14 mouse cellular contexts compared by ENCODE assay signal in the genomic region with DNA sequence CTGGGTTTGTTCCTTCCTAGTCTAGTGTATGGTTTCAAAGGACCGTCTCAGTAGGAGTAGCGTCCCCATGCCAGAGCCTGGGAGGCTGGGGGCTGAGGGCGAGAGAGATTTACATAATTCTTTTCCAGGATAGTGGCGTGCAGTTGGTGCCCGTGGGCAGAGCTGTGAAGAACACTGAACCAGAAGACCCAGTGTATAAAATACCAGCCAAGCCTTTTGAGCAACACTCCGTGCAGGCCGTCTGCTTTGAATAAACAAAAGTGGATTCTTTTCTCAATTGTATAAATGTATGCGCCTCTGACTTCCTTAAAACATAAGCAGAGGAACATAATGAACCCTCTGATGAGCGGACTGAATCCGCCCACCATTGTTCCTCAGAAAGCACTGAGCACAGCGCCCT. TPM values are rescaled to one million over a fixed set of nuclear protein-coding genes. Genes with fewer than 3 reads are reported as not detected.
DNase-seq lines count a peak whose midpoint lies in the region; ATAC-seq and TF ChIP-seq lines count a peak whose summit lies in the region.
"Had no signal": no experiment of that assay in that cellular context is flagged by ENCODE, and none has a peak within 500 bp of the region (broad histone marks: within the 10 kb centered on the region; RNA-seq: fewer than 3 reads in every experiment).

No protein-coding gene starts in this region.

- peak; percentile 48 for TF ChIP-seq CTCF in lung, postnatal 0 days (IDR thresholded peaks at IDR 0.05)
- peak; percentile 36; the same call in 1 of the 2 replicates for TF ChIP-seq CTCF in stomach, postnatal 0 days (IDR thresholded peaks at IDR 0.05; ENCODE audit: low read depth)

- 17% methylated on average over 11 of the region's 11 CpGs for WGBS in forebrain, embryonic 13.5 days
- WGBS in forebrain, embryonic 11.5 days = 29% methylated on average over 11 of the region's 11 CpGs
- WGBS in midbrain, embryonic 10.5 days = 41% methylated on average over 11 of the region's 11 CpGs
- WGBS in midbrain, embryonic 15.5 days = 24% methylated on average over 11 of the region's 11 CpGs
- WGBS in lung, postnatal 0 days = 36% methylated on average over 11 of the region's 11 CpGs
- 28% methylated on average over 11 of the region's 11 CpGs for WGBS in stomach, postnatal 0 days

- no peaks in the 10 kb centered on the region for H3K9me3 ChIP-seq in forebrain, embryonic 13.5 days (replicated peaks)
- no peaks in the 10 kb centered on the region for H3K9me3 ChIP-seq in forebrain, embryonic 11.5 days (ENCODE audit: control insufficient read depth, low read length)
- no peaks in the 10 kb centered on the region for H3K9me3 ChIP-seq in midbrain, embryonic 10.5 days (replicated peaks)
- H3K9me3 ChIP-seq in midbrain, embryonic 15.5 days = no peaks in the 10 kb centered on the region
- H3K9me3 ChIP-seq in lung, postnatal 0 days (ENCODE audit: low read length) = no peaks in the 10 kb centered on the region
- H3K9me3 ChIP-seq in stomach, postnatal 0 days (ENCODE audit: control insufficient read depth, low read length) = no peaks in the 10 kb centered on the region
- H3K9me3 ChIP-seq: embryonic facial prominence, embryonic 12.5 days; hindbrain, embryonic 15.5 days had no signal

- no peaks in the 10 kb centered on the region for H3K27me3 ChIP-seq in forebrain, embryonic 13.5 days
- no peaks in the 10 kb centered on the region for H3K27me3 ChIP-seq in forebrain, embryonic 11.5 days (ENCODE audit: control insufficient read depth, insufficient read depth, low read length)
- no peaks in the 10 kb centered on the region for H3K27me3 ChIP-seq in midbrain, embryonic 10.5 days (ENCODE audit: low read depth, poor library complexity, severe bottlenecking)
- H3K27me3 ChIP-seq in midbrain, embryonic 15.5 days (replicated peaks) = no peaks in the 10 kb centered on the region
- H3K27me3 ChIP-seq in lung, postnatal 0 days (replicated peaks; ENCODE audit: insufficient read depth, low read length) = no peaks in the 10 kb centered on the region
- H3K27me3 ChIP-seq in stomach, postnatal 0 days (ENCODE audit: control insufficient read depth, insufficient read depth, low read length) = no peaks in the 10 kb centered on the region
- H3K27me3 ChIP-seq: embryonic facial prominence, embryonic 12.5 days; hindbrain, embryonic 15.5 days had no signal

- DNase-seq in forebrain, embryonic 11.5 days (ENCODE audit: low spot score) = no peak
- no peak for DNase-seq in midbrain, embryonic 10.5 days (ENCODE audit: low spot score)
- peak; percentile 65 for DNase-seq in lung, postnatal 0 days (ENCODE audit: low spot score)
- DNase-seq in stomach, postnatal 0 days (ENCODE audit: low spot score) = no peak
- DNase-seq in adrenal gland, postnatal 25 days = no peak
- DNase-seq in adrenal gland, adult 2 months = no peak
- DNase-seq: cerebellum, adult 18-20 months; heart, adult 11 months; liver, postnatal 0 days had no signal

- no peak overlapping the region for H3K9ac ChIP-seq in forebrain, embryonic 13.5 days
- no peak overlapping the region for H3K9ac ChIP-seq in forebrain, embryonic 11.5 days (ENCODE audit: low read length)
- H3K9ac ChIP-seq in midbrain, embryonic 15.5 days = no peak overlapping the region
- H3K9ac ChIP-seq in lung, postnatal 0 days (replicated peaks; ENCODE audit: low read depth) = no peak overlapping the region
- no peak overlapping the region for H3K9ac ChIP-seq in stomach, postnatal 0 days (ENCODE audit: low read length)
- H3K9ac ChIP-seq: embryonic facial prominence, embryonic 12.5 days; hindbrain, embryonic 15.5 days; liver, postnatal 0 days had no signal

- H3K27ac ChIP-seq in forebrain, embryonic 13.5 days = no peak overlapping the region
- no peak overlapping the region for H3K27ac ChIP-seq in forebrain, embryonic 11.5 days (ENCODE audit: low read depth, low read length)
- peak overlapping the region; percentile 64 for H3K27ac ChIP-seq in midbrain, embryonic 10.5 days (replicated peaks)
- H3K27ac ChIP-seq in midbrain, embryonic 15.5 days = no peak overlapping the region
- no peak overlapping the region for H3K27ac ChIP-seq in lung, postnatal 0 days (ENCODE audit: low read length)
- H3K27ac ChIP-seq in stomach, postnatal 0 days (replicated peaks) = no peak overlapping the region
- H3K27ac ChIP-seq: embryonic facial prominence, embryonic 12.5 days; hindbrain, embryonic 15.5 days had no signal

- H3K4me1 ChIP-seq in forebrain, embryonic 13.5 days = peaks cover 12% of the 10 kb centered on the region
- H3K4me1 ChIP-seq in forebrain, embryonic 11.5 days (replicated peaks; ENCODE audit: control insufficient read depth, insufficient read depth, low read length) = peaks cover 7% of the 10 kb centered on the region; the same call in 1 of the 2 replicates
- peaks cover 19% of the 10 kb centered on the region for H3K4me1 ChIP-seq in midbrain, embryonic 10.5 days
- no peaks in the 10 kb centered on the region for H3K4me1 ChIP-seq in midbrain, embryonic 15.5 days
- no peaks in the 10 kb centered on the region for H3K4me1 ChIP-seq in lung, postnatal 0 days (ENCODE audit: insufficient read depth, low read depth, low read length)
- H3K4me1 ChIP-seq in stomach, postnatal 0 days (replicated peaks; ENCODE audit: control insufficient read depth, insufficient read depth) = no peaks in the 10 kb centered on the region
- H3K4me1 ChIP-seq: hindbrain, embryonic 15.5 days had no signal

- peaks cover 34% of the 10 kb centered on the region for H3K36me3 ChIP-seq in forebrain, embryonic 13.5 days (ENCODE audit: poor library complexity, severe bottlenecking)
- H3K36me3 ChIP-seq in forebrain, embryonic 11.5 days (ENCODE audit: control insufficient read depth, insufficient read depth, low read length) = no peaks in the 10 kb centered on the region; the same call in 1 of the 2 replicates
- H3K36me3 ChIP-seq in midbrain, embryonic 10.5 days = peaks cover 59% of the 10 kb centered on the region
- H3K36me3 ChIP-seq in midbrain, embryonic 15.5 days (replicated peaks) = peaks cover 9% of the 10 kb centered on the region; the same call in 1 of the 2 replicates
- H3K36me3 ChIP-seq in lung, postnatal 0 days (ENCODE audit: insufficient read depth, low read length) = peaks cover 8% of the 10 kb centered on the region; the same call in 1 of the 2 replicates
- H3K36me3 ChIP-seq in stomach, postnatal 0 days (ENCODE audit: control insufficient read depth, insufficient read depth, low read length) = peaks cover 2% of the 10 kb centered on the region; the same call in 1 of the 2 replicates

- TF ChIP-seq EP300 in lung, postnatal 0 days (IDR thresholded peaks at IDR 0.05) = peak; percentile 74
- TF ChIP-seq EP300 in stomach, postnatal 0 days (optimal IDR thresholded peaks at IDR 0.05) = no peak

- H3K4me3 ChIP-seq in forebrain, embryonic 13.5 days = no peak overlapping the region
- no peak overlapping the region for H3K4me3 ChIP-seq in forebrain, embryonic 11.5 days (ENCODE audit: low read depth, low read length)
- H3K4me3 ChIP-seq in midbrain, embryonic 10.5 days = peak overlapping the region; percentile 10; the same call in 1 of the 2 replicates
- H3K4me3 ChIP-seq in midbrain, embryonic 15.5 days = no peak overlapping the region
- no peak overlapping the region for H3K4me3 ChIP-seq in lung, postnatal 0 days (ENCODE audit: low read depth, low read length)
- H3K4me3 ChIP-seq in stomach, postnatal 0 days (ENCODE audit: low read depth, low read length) = no peak overlapping the region
- H3K4me3 ChIP-seq: embryonic facial prominence, embryonic 12.5 days; hindbrain, embryonic 15.5 days had no signal

- peak overlapping the region; percentile 12; the same call in 1 of the 2 replicates for H3K4me2 ChIP-seq in forebrain, embryonic 13.5 days
- no peak overlapping the region for H3K4me2 ChIP-seq in forebrain, embryonic 11.5 days (ENCODE audit: low read depth, low read length, severe bottlenecking)
- no peak overlapping the region for H3K4me2 ChIP-seq in midbrain, embryonic 15.5 days
- no peak overlapping the region for H3K4me2 ChIP-seq in lung, postnatal 0 days (replicated peaks; ENCODE audit: low read depth, low read length)
- no peak overlapping the region; the same call in 1 of the 2 replicates for H3K4me2 ChIP-seq in stomach, postnatal 0 days (replicated peaks; ENCODE audit: low read depth)
- H3K4me2 ChIP-seq: embryonic facial prominence, embryonic 12.5 days; hindbrain, embryonic 15.5 days had no signal

- ATAC-seq in forebrain, embryonic 13.5 days = 0 out of 2 replicates have a peak, but pooled peaks have one; percentile 30
- no peak for ATAC-seq in forebrain, embryonic 11.5 days (replicated peaks; ENCODE audit: low FRiP score)
- no peak for ATAC-seq in midbrain, embryonic 15.5 days (replicated peaks)
- peak; percentile 81 for ATAC-seq in lung, postnatal 0 days
- no peak for ATAC-seq in stomach, postnatal 0 days (ENCODE audit: low FRiP score, low TSS enrichment)
- ATAC-seq: liver, postnatal 0 days had no signal

RNA-seq across cellular contexts. Expression of a gene that starts 30.5 kb away (rescaled TPM):
- polyA plus RNA-seq in forebrain, embryonic 13.5 days (2015; fragmentation: Nextera tagmentation; extraction: Ambion mirVana) = 47.1 and 51.2 TPM in 2 replicates
- 48.3 and 48.4 TPM in 2 replicates for polyA plus RNA-seq in forebrain, embryonic 11.5 days (2014; fragmentation: Nextera tagmentation; extraction: Ambion mirVana)
- polyA plus RNA-seq in midbrain, embryonic 10.5 days (2016; fragmentation: Nextera tagmentation; extraction: Ambion mirVana) = 53.3 and 54.5 TPM in 2 replicates
- 61.0 and 62.9 TPM in 2 replicates for polyA plus RNA-seq in midbrain, embryonic 15.5 days (2015; fragmentation: Nextera tagmentation; extraction: Ambion mirVana)
- polyA plus RNA-seq in lung, postnatal 0 days (2015; fragmentation: Nextera tagmentation; extraction: Ambion mirVana) = 17.0 and 20.5 TPM in 2 replicates
- polyA plus RNA-seq in stomach, postnatal 0 days (2015; fragmentation: Nextera tagmentation; extraction: Ambion mirVana) = 26.8 and 27.6 TPM in 2 replicates
- 26.6 and 33.1 TPM in 2 replicates for total RNA-seq in adrenal gland, postnatal 25 days (2021)
- 10 to 100 TPM; 21.9 to 32.3 TPM for total RNA-seq in adrenal gland, adult 2 months (2021)
- 11.8 and 14.1 TPM in 2 replicates for polyA plus RNA-seq in adrenal gland, adult 2 months (2012; rRNA removed)

RNA-seq across cellular contexts. Expression of a gene that starts 30.6 kb away (rescaled TPM):
- 0.06 and 0.18 TPM in 2 replicates for polyA plus RNA-seq in forebrain, embryonic 13.5 days (2015; fragmentation: Nextera tagmentation; extraction: Ambion mirVana)
- polyA plus RNA-seq in forebrain, embryonic 11.5 days (2014; fragmentation: Nextera tagmentation; extraction: Ambion mirVana) = 0.17 TPM in 1 of 2 replicates, not detected in the other
- 0.10 TPM in 2 replicates for polyA plus RNA-seq in midbrain, embryonic 10.5 days (2016; fragmentation: Nextera tagmentation; extraction: Ambion mirVana)
- 0.04 and 0.09 TPM in 2 replicates for polyA plus RNA-seq in midbrain, embryonic 15.5 days (2015; fragmentation: Nextera tagmentation; extraction: Ambion mirVana)
- 0.06 and 0.24 TPM in 2 replicates for polyA plus RNA-seq in lung, postnatal 0 days (2015; fragmentation: Nextera tagmentation; extraction: Ambion mirVana)
- polyA plus RNA-seq in stomach, postnatal 0 days (2015; fragmentation: Nextera tagmentation; extraction: Ambion mirVana) = 0.06 TPM in 1 of 2 replicates, not detected in the other
- total RNA-seq in adrenal gland, postnatal 25 days (2021) = 0.15 TPM in 1 of 2 replicates, not detected in the other
- total RNA-seq in adrenal gland, adult 2 months (2021) = under 1 TPM in 1 of 2 experiments, not detected in 1; 0.12 TPM
- not detected in 2 replicates for polyA plus RNA-seq in adrenal gland, adult 2 months (2012; rRNA removed)
- total RNA-seq: adrenal gland, adult 18-20 months had no signal

Comparison
In these comparisons a context has a peak if more than half of its experiments do, and no peak if none do; other contexts are left out.
1. ATAC-seq: peak in forebrain, embryonic 13.5 days (single experiment) and lung, postnatal 0 days (single experiment); none in forebrain, embryonic 11.5 days (single experiment), midbrain, embryonic 15.5 days (single experiment) and stomach, postnatal 0 days (single experiment).